ENCODE assay signal across 8 mouse cellular contexts in genomic region chr15:6707551-6707935, GRCm38 (mm10). TPM values are rescaled to one million over a fixed set of nuclear protein-coding genes. Genes with fewer than 3 reads are reported as not detected.
DNase-seq lines count a peak whose midpoint lies in the region; ATAC-seq lines count a peak whose summit lies in the region.

No protein-coding gene starts in this region.

- no peaks in the 10 kb centered on the region for H3K27me3 ChIP-seq in hindbrain, embryonic 14.5 days (ENCODE audit: control insufficient read depth, insufficient read depth, low read length)

- DNase-seq in T-cell, adult 2 months (ENCODE audit: low spot score), result peak; percentile 58
- peak; percentile 73 to 76 for DNase-seq in cerebellum, postnatal 25 days
- peak; percentile 55 to 57 for DNase-seq in frontal cortex, postnatal 14 days (ENCODE audit: low spot score in 2 of 2)
- peak; percentile 63 for DNase-seq in hindbrain, embryonic 14.5 days (ENCODE audit: low spot score)
- peak; percentile 48 to 64 for DNase-seq in left cerebral cortex, adult 8-10 months (ENCODE audit: low spot score in 2 of 2)
- DNase-seq in right cerebral cortex, adult 2 months (ENCODE audit: low spot score in 2 of 2), result peak; percentile 61 to 67
- DNase-seq in urinary bladder, postnatal 14 days (ENCODE audit: low spot score), result peak; percentile 56

- no peaks in the 10 kb centered on the region for H3K9me3 ChIP-seq in hindbrain, embryonic 14.5 days (ENCODE audit: control insufficient read depth, low read length)

- H3K4me3 ChIP-seq in hindbrain, embryonic 14.5 days (replicated peaks; ENCODE audit: low read length), result peak overlapping the region; percentile 89

- peak overlapping the region; percentile 94 for H3K9ac ChIP-seq in hindbrain, embryonic 14.5 days

- peak; percentile 72 for ATAC-seq in hindbrain, embryonic 14.5 days (ENCODE audit: low FRiP score)
- peak; percentile 21 for ATAC-seq in megakaryocyte, adult 5-6 weeks (ENCODE audit: poor library complexity, severe bottlenecking)

- peaks cover 15% of the 10 kb centered on the region for H3K4me1 ChIP-seq in hindbrain, embryonic 14.5 days (replicated peaks; ENCODE audit: control insufficient read depth, insufficient read depth, low read length)

- WGBS in hindbrain, embryonic 14.5 days, result 0% methylated on average over 43 of the region's 43 CpGs

- H3K27ac ChIP-seq in hindbrain, embryonic 14.5 days, result peak overlapping the region; percentile 95

- H3K4me2 ChIP-seq in hindbrain, embryonic 14.5 days (replicated peaks), result peak overlapping the region; percentile 67

- H3K36me3 ChIP-seq in hindbrain, embryonic 14.5 days (replicated peaks; ENCODE audit: control insufficient read depth, insufficient read depth), result no peaks in the 10 kb centered on the region

RNA-seq across cellular contexts. Expression of gene Rictor, which starts 0.6 kb away (rescaled TPM):
- 53.9 and 54.8 TPM in 2 replicates for polyA plus RNA-seq in hindbrain, embryonic 14.5 days (2014; fragmentation: Nextera tagmentation; extraction: Ambion mirVana)
- total RNA-seq in left cerebral cortex, adult 8-10 months (2022), result 10 to 100 TPM; 39.3 to 48.2 (median 41.8) TPM
- total RNA-seq in megakaryocyte, adult 5-6 weeks (2015), result 24.3 and 28.7 TPM in 2 replicates
- 26.0 and 30.8 TPM in 2 replicates for total RNA-seq in megakaryocyte, adult 5-6 weeks (2017)

Comparison
In these comparisons a context has a peak if more than half of its experiments do, and no peak if none do; other contexts are left out.
1. Peak in every context shown above with its lines: DNase-seq, ATAC-seq, H3K4me3 ChIP-seq and H3K27ac ChIP-seq.